Mouse (Mus musculus) midbrain, embryonic 11.5 days (tissue): Measurements from ENCODE around the gene Lrpap1. TPM values are rescaled to one million over a fixed set of nuclear protein-coding genes. Genes with fewer than 3 reads are reported as not detected.

Experiments used
- ATAC-seq: fragments of 200-750 bp; cut with Nextera tagmentation; 2 replicates; pipeline ENCODE4 v1.8.0; 2017; ENCODE audit warnings: moderate TSS enrichment, moderate library complexity; ENCODE audit not compliant: low FRiP score
- DNase-seq: peaks from one replicate; pipeline ENCODE4 v3.0.0; 2015; ENCODE audit warnings: low spot score; ENCODE audit errors: missing footprints
- H3K27ac ChIP-seq: fragments of 300-500 bp; sonication (generic); 2 replicates; pipeline ENCODE4 v1.5.1; 2014; ENCODE audit warnings: low read depth, low read length
- H3K27me3 ChIP-seq: fragments of 300-500 bp; sonication (generic); 2 replicates; pipeline ENCODE4 v1.6.1; 2014; ENCODE audit warnings: mild to moderate bottlenecking, low read length, moderate library complexity, mixed read lengths; ENCODE audit not compliant: control insufficient read depth, insufficient read depth
- H3K36me3 ChIP-seq: fragments of 300-500 bp; sonication (generic); 2 replicates; pipeline ENCODE4 v1.6.1; 2014; ENCODE audit warnings: mild to moderate bottlenecking, low read length, moderate library complexity, mixed read lengths; ENCODE audit not compliant: control insufficient read depth, insufficient read depth
- H3K4me1 ChIP-seq: fragments of 300-500 bp; sonication (generic); 2 replicates; pipeline ENCODE4 v1.6.1; 2014; ENCODE audit warnings: low read length; ENCODE audit not compliant: control insufficient read depth, insufficient read depth
- H3K4me2 ChIP-seq: fragments of 300-500 bp; sonication (generic); 2 replicates; pipeline ENCODE4 v1.6.1; 2014; ENCODE audit warnings: mild to moderate bottlenecking, moderate library complexity
- H3K4me3 ChIP-seq: fragments of 300-500 bp; sonication (generic); 2 replicates; pipeline ENCODE4 v1.5.1; 2014; ENCODE audit warnings: low read depth, low read length
- H3K9ac ChIP-seq: fragments of 300-500 bp; sonication (generic); 2 replicates; pipeline ENCODE4 v1.6.1; 2014; ENCODE audit warnings: low read length
- H3K9me3 ChIP-seq: fragments of 300-500 bp; sonication (generic); 2 replicates; pipeline ENCODE4 v1.6.1; 2016; ENCODE audit warnings: low read length; ENCODE audit not compliant: control insufficient read depth
- WGBS: fragments of 180-500 bp; shearing (Covaris S2); extraction: QIAGEN DNeasy Blood & Tissue Kit; methylation state at CpG from one replicate; pipeline ENCODE4 v1.1.7; 2014; 5-methylcytosine and 5-hydroxymethylcytosine counted together
- polyA plus RNA-seq: library from polyadenylated mRNA; unstranded; fragments of >200 nt; fragmentation: Nextera tagmentation; extraction: Ambion mirVana; gene quantifications from 2 replicates; pipeline ENCODE4 v1.2.1, GENCODE M21; 2014

Lrpap1 gene
- polyA plus RNA-seq, 1 experiment from 2014 or later: 95.5 TPM

GRCm38 (mm10) chr5:35142910-35143309, 37.3 kb upstream of the Lrpap1 start:
- no peak overlapping the region for H3K9ac ChIP-seq
- H3K9me3 ChIP-seq: no peaks in the 10 kb centered on the region
- H3K4me1 ChIP-seq: no peaks in the 10 kb centered on the region; the same call in 1 of the 2 replicates
- H3K36me3 ChIP-seq: no peaks in the 10 kb centered on the region
- no peaks in the 10 kb centered on the region for H3K27me3 ChIP-seq
- WGBS: 18% methylated on average over 1 of the region's 1 CpGs
- no peak overlapping the region for H3K4me3 ChIP-seq
- no peak overlapping the region for H3K4me2 ChIP-seq
- H3K27ac ChIP-seq: no peak overlapping the region
- no peak for DNase-seq
- no peak for ATAC-seq

DNA sequence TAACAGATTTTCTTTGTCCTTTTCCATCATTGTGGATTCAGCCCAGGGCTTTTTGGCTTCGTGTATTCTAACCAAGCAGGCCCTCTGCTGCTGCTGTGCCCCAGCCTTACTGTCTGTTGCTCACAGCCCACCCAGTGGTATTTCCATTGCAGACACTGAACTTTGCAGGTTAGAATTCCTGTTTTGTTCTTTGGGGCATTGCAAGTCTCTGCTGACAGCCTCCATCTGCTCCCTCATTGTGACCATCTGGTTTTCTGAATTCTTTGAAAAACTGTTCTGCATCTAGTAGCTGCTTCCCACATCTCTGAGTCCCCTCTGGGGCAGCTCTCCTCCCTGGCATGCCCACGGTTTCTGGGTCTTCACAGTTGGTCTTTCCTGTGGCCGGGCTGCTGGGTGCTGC, 35.8 kb upstream of the Lrpap1 start:
- H3K27me3 ChIP-seq: no peaks in the 10 kb centered on the region
- no peak for ATAC-seq
- 59% methylated on average over 3 of the region's 3 CpGs for WGBS

DNA sequence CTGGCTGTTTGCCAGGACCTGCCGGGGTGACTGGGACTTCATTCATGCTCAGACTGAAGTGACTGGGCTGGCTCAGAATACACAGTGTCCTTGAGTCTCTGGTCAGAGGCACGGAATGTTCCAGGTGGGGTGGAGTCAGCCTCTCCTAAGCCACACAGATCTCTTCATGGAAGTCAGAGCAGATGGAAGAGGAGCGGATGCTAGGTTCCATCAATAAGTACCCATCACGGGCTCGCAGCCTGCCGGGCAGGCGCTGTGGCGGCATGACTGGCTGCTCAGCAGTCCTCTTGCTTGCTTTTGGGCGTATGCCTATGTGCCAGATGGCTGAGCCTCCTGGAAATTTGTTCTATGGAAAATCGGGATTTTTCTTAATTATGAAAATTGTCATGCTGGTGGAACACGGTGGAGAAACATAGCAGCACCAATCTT, 32.6 kb upstream of the Lrpap1 start:
- peaks cover 2% of the 10 kb centered on the region; the same call in 1 of the 2 replicates for H3K4me1 ChIP-seq
- no peaks in the 10 kb centered on the region for H3K27me3 ChIP-seq
- H3K27ac ChIP-seq: no peak overlapping the region
- DNase-seq (no peak), ATAC-seq (no peak)
- no peak overlapping the region for H3K9ac ChIP-seq
- H3K4me3 ChIP-seq: no peak overlapping the region
- no peak overlapping the region for H3K4me2 ChIP-seq
- no peaks in the 10 kb centered on the region for H3K9me3 ChIP-seq
- 91% methylated on average over 11 of the region's 11 CpGs for WGBS
- no peaks in the 10 kb centered on the region for H3K36me3 ChIP-seq

More for the DNA sequence above, 35.8 kb upstream of the Lrpap1 start:
- Histone ChIP-seq H3K4me1 (no peaks in the 10 kb centered on the region; the same call in 1 of the 2 replicates), H3K9me3 (no peaks in the 10 kb centered on the region), H3K27ac (no peak overlapping the region), H3K36me3 (no peaks in the 10 kb centered on the region), H3K4me2 (no peak overlapping the region), H3K9ac (no peak overlapping the region), H3K4me3 (no peak overlapping the region)
- DNase-seq: no peak

DNA sequence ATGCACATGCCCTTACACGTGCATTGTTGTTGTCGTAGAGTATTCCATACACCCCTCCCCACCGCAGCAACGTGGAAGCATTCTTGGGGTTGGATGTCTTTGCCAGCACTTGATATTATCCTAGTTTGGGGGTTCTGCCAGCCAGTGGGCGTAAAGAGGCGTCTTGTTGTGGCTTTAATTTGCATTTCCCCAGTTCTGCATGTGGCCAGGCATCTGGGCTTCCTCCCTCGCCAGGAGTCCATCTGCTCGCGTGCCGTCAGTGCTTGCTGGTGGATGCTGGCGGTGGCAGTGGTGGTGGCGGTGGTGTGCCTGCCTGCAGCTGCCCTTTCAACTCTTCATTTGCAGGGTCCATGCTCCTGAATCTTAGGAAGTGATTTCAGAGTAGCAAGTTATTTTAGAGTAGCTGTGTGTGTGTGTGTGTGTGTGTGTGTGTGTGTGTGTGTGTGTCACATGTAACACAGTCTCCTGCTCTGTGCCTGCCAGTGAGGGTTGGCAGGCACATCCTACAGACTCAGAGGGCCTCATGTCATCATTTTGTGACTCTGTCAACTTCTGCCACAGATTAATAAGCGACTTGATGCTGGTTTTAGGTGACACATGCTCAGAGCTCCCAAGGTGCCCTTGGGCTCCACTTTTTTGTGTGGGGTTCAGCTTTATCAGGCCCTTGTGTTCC, 32.1 kb upstream of the Lrpap1 start:
- Histone ChIP-seq H3K27ac (no peak overlapping the region), H3K4me3 (no peak overlapping the region), H3K9me3 (no peaks in the 10 kb centered on the region), H3K36me3 (no peaks in the 10 kb centered on the region), H3K4me2 (no peak overlapping the region), H3K4me1 (peaks cover 2% of the 10 kb centered on the region; the same call in 1 of the 2 replicates), H3K9ac (no peak overlapping the region), H3K27me3 (no peaks in the 10 kb centered on the region)
- ATAC-seq (no peak), DNase-seq (no peak)
- WGBS: 78% methylated on average over 13 of the region's 13 CpGs

DNA sequence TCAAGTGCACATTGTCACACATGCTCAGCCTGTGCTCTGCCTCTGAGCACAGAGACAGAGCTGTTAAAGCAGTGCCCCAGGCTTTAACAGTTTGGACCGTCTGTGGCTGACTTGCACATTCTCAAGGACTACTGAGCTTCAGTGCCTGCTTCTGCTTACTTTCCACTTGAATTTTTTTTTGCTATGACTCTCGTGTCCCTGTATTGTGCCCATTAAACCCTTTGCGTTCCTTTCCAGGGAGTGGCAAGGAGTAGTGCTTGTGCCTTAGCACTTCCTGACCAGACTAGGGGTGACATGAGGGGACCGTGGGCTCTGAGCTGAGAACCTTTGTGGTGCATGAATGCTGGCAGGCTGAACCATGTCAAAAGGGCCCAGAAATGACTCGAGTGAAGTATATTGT, 30.3 kb upstream of the Lrpap1 start:
- no peak for ATAC-seq
- no peak for DNase-seq
- Histone ChIP-seq H3K4me2 (no peak overlapping the region), H3K36me3 (no peaks in the 10 kb centered on the region), H3K9me3 (no peaks in the 10 kb centered on the region), H3K4me1 (peaks cover 2% of the 10 kb centered on the region; the same call in 1 of the 2 replicates), H3K4me3 (no peak overlapping the region), H3K27me3 (no peaks in the 10 kb centered on the region), H3K27ac (no peak overlapping the region), H3K9ac (no peak overlapping the region)
- WGBS: 78% methylated on average over 5 of the region's 5 CpGs

DNA sequence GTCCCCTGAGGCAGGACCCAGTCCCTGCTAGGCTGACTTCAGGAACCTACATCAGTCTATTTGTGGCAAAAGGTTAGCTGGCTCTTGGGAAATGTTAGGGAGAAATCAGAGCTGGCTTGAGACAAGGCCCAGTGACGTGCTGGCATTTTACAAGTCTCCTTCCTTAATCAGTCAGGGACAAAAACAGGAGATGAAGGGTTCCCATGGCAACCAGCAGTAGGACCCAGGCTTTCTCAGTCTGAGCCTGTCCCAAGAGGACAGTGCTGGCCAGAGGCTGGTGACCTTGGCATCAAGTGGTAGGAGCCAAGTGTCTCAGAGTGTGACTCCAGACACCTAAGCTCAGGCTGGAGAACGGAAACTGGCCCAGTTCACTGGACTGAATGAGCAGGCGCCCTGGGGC, 28.7 kb upstream of the Lrpap1 start:
- 69% methylated on average over 3 of the region's 3 CpGs for WGBS
- no peak overlapping the region for H3K9ac ChIP-seq
- no peaks in the 10 kb centered on the region for H3K36me3 ChIP-seq
- H3K27ac ChIP-seq: no peak overlapping the region
- no peaks in the 10 kb centered on the region for H3K27me3 ChIP-seq
- no peaks in the 10 kb centered on the region for H3K9me3 ChIP-seq
- no peak overlapping the region for H3K4me2 ChIP-seq
- no peak for DNase-seq
- no peak for ATAC-seq
- no peak overlapping the region for H3K4me3 ChIP-seq
- H3K4me1 ChIP-seq: peaks cover 2% of the 10 kb centered on the region; the same call in 1 of the 2 replicates

- no peaks in the 10 kb centered on the region for H3K27me3 ChIP-seq
- H3K4me3 ChIP-seq: no peak overlapping the region
- ATAC-seq (no peak), DNase-seq (no peak)
- H3K27ac ChIP-seq: no peak overlapping the region
- H3K36me3 ChIP-seq: no peaks in the 10 kb centered on the region
- WGBS: 87% methylated on average over 4 of the region's 4 CpGs
- no peaks in the 10 kb centered on the region for H3K9me3 ChIP-seq
- no peak overlapping the region for H3K4me2 ChIP-seq
- H3K9ac ChIP-seq: no peak overlapping the region
- peaks cover 2% of the 10 kb centered on the region; the same call in 1 of the 2 replicates for H3K4me1 ChIP-seq
Observed at GRCm38 (mm10) chr5:35133468-35133867, 27.9 kb upstream of the Lrpap1 start.

GRCm38 (mm10) chr5:35132278-35132980, 26.9 kb upstream of the Lrpap1 start:
- Histone ChIP-seq H3K27me3 (no peaks in the 10 kb centered on the region), H3K4me3 (no peak overlapping the region), H3K4me2 (no peak overlapping the region), H3K36me3 (no peaks in the 10 kb centered on the region), H3K4me1 (peaks cover 2% of the 10 kb centered on the region; the same call in 1 of the 2 replicates), H3K27ac (no peak overlapping the region), H3K9ac (no peak overlapping the region), H3K9me3 (no peaks in the 10 kb centered on the region)
- WGBS: 93% methylated on average over 9 of the region's 9 CpGs
- ATAC-seq (no peak), DNase-seq (no peak)

GRCm38 (mm10) chr5:35131773-35132172, 26.2 kb upstream of the Lrpap1 start:
- peaks cover 2% of the 10 kb centered on the region; the same call in 1 of the 2 replicates for H3K4me1 ChIP-seq
- no peaks in the 10 kb centered on the region for H3K9me3 ChIP-seq
- no peak overlapping the region for H3K4me2 ChIP-seq
- 7% methylated on average over 7 of the region's 7 CpGs for WGBS
- no peak overlapping the region for H3K27ac ChIP-seq
- DNase-seq (peak; percentile 97), ATAC-seq (no peak)
- no peaks in the 10 kb centered on the region for H3K36me3 ChIP-seq
- no peak overlapping the region for H3K9ac ChIP-seq
- no peaks in the 10 kb centered on the region for H3K27me3 ChIP-seq
- H3K4me3 ChIP-seq: no peak overlapping the region
